Mouse (Mus musculus): Measurements from ENCODE around the gene Gm13101. TPM values are rescaled to one million over a fixed set of nuclear protein-coding genes. Genes with fewer than 3 reads are reported as not detected.
"Not testable (repeated sequence)": the region's sequence is repeated elsewhere in the genome, so short reads cannot be mapped to it uniquely, and the experiment has no call there.

The Gm13101 gene
- polyA plus RNA-seq (2015; fragmentation: Nextera tagmentation; extraction: Ambion mirVana), result not detected in 2 replicates

DNA sequence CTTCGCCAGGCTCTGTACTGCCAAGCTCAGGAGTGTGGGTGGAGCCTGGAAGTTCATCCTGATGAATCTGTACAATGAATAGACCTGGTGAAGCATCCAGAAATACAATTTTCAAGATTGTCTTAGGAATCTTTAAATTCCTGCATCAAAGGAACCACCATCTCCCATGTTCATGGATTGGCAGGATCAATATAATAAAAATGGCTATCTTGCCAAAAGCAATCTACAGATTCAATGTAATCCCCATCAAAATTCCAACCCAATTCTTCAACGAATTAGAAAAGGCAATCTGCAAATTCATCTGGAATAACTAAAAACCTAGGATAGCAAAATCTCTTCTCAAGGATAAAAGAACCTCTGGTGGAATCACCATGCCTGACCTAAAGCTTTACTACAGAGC, at the start of gene Gm13101:
Gene Gm13101 (minus strand): TSS at position 101 of the 400 bp plus-strand sequence.
- H3K9ac ChIP-seq; H3K4me2 ChIP-seq; H3K4me1 ChIP-seq (replicated peaks); H3K9me3 ChIP-seq (replicated peaks); H3K4me3 ChIP-seq (replicated peaks); H3K36me3 ChIP-seq (replicated peaks); H3K27me3 ChIP-seq; ATAC-seq (ENCODE audit: insufficient read depth); H3K27ac ChIP-seq (replicated peaks): not testable (repeated sequence)
- 17% methylated on average over 2 of the region's 2 CpGs for WGBS (ENCODE audit: insufficient replicate concordance)

DNA sequence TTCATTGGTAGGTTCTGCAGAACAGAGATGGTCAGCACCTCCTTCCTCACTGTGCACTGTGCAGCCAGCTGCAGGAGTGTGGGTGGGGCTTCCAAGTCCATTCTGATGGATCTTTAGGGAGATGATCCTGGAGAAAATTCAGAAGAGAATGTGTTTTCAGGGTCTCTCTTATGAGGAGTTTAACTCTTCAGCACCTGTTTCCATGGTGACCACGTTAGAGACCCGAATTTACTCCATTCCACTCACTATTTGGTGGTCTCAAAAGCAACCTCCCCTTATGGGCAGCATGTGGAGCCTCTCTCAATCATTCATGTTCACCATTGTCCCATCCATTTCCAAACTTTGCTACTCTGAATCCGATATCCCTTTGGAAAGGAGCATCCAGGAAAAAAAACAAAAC, 27.5 kb upstream of the Gm13101 start, which contains the start of gene Pramef17:
Gene Pramef17 (minus strand): TSS at position 101 of the 400 bp plus-strand sequence.
- H3K9ac ChIP-seq; H3K4me2 ChIP-seq; H3K27ac ChIP-seq (replicated peaks); H3K27me3 ChIP-seq; ATAC-seq (ENCODE audit: insufficient read depth); H3K36me3 ChIP-seq (replicated peaks); H3K4me3 ChIP-seq (replicated peaks); H3K4me1 ChIP-seq (replicated peaks); H3K9me3 ChIP-seq (replicated peaks): not testable (repeated sequence)
- 22% methylated on average over 3 of the region's 3 CpGs for WGBS (ENCODE audit: insufficient replicate concordance)

DNA sequence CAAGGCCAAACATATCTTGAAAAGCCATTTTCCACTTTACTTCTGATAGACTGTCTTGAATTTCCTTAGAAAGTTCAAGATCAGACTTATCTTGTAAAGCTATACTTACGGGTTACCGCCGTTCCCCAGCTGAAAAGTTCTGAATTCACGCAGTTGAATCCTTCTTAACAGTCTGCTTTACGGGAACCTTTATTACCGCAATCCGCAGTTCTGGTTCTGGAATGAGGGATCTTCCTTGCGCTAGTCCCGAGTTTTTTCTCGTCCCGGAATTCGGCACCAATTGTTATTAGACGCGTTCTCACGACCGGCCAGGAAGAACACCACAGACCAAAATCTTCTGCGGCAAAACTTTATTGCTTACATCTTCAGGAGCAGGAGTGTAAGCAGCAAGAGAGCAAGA, 21.4 kb upstream of the Gm13101 start:
- H3K36me3 ChIP-seq (replicated peaks); H3K4me1 ChIP-seq (replicated peaks); ATAC-seq (ENCODE audit: insufficient read depth); H3K27ac ChIP-seq (replicated peaks); H3K4me2 ChIP-seq; H3K9ac ChIP-seq; H3K27me3 ChIP-seq; H3K4me3 ChIP-seq (replicated peaks); H3K9me3 ChIP-seq (replicated peaks): not testable (repeated sequence)
- WGBS (ENCODE audit: insufficient replicate concordance), result 82% methylated on average over 17 of the region's 17 CpGs

DNA sequence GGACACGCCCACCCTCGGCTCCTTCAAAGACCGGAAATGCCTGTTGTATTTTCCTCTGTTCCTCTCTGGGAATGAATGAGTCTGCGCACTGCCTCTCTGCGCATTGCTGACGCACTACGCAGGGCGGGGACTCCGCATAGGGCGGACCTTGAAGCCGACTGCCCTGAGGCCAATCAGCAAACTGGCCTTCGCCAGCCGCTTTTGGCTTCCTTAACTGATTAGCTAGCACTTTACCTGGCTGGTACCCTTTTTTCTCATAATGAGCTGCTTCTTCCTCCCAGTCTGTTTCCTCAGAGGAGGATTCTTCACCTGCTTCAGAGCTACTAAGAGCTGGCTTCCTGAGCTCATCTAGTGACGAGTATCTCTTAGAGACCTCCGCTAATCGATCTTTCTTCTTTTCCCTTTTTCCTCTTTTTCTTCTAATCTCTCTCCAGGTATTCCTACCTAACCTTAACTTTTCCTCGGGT, 20.8 kb upstream of the Gm13101 start:
- H3K36me3 ChIP-seq (replicated peaks); H3K9ac ChIP-seq; H3K27ac ChIP-seq (replicated peaks); H3K4me1 ChIP-seq (replicated peaks); H3K4me3 ChIP-seq (replicated peaks); ATAC-seq (ENCODE audit: insufficient read depth); H3K4me2 ChIP-seq; H3K9me3 ChIP-seq (replicated peaks); H3K27me3 ChIP-seq: not testable (repeated sequence)
- 78% methylated on average over 12 of the region's 17 CpGs for WGBS (ENCODE audit: insufficient replicate concordance)

DNA sequence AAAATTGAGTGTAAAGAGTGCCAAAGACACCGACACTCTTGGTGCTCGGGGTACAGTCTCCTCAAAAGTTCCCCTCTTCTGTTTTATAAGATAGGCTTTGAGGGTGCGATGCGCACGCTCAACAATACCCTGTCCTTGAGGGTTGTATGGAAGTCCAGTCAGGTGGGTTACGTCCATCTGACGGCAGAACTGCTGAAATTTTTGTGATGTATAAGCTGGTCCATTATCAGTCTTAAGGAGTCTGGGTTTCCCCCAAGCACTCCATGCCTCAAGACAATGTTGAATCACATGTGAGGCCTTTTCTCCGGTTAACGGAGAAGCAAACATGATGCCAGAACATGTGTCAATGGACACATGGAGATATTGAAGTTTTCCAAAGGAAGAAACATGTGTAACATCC, 19.0 kb upstream of the Gm13101 start:
- not testable (repeated sequence) for H3K36me3 ChIP-seq (replicated peaks); ATAC-seq (ENCODE audit: insufficient read depth); H3K4me2 ChIP-seq; H3K27ac ChIP-seq (replicated peaks); H3K9ac ChIP-seq; H3K27me3 ChIP-seq; H3K9me3 ChIP-seq (replicated peaks); H3K4me1 ChIP-seq (replicated peaks); H3K4me3 ChIP-seq (replicated peaks)
- WGBS (ENCODE audit: insufficient replicate concordance), result 63% methylated on average over 5 of the region's 9 CpGs

DNA sequence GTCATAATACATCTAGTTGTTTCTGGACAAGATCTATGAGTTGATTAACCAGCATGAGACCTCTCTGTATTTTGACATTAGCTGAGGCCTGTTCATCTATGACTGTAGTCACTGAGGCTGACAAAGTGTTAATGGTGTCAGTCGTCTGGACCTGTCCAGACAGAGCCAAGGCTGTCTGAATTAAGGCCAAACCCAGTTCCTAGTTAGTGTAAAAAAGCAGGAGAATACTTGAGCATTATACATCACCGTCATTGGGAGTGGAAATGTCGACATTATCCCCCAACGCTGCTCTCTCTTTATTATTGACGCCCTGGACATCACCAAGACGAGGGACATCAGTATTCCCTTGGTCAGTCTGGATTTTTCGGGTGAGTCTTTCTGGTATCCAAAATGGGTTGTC, 18.4 kb upstream of the Gm13101 start:
- H3K4me1 ChIP-seq (replicated peaks); H3K27me3 ChIP-seq; H3K9ac ChIP-seq; H3K36me3 ChIP-seq (replicated peaks); H3K4me3 ChIP-seq (replicated peaks); H3K4me2 ChIP-seq; H3K9me3 ChIP-seq (replicated peaks); H3K27ac ChIP-seq (replicated peaks); ATAC-seq (ENCODE audit: insufficient read depth): not testable (repeated sequence)
- WGBS (ENCODE audit: insufficient replicate concordance), result no CpG with 5 or more reads among the region's 7 CpGs

DNA sequence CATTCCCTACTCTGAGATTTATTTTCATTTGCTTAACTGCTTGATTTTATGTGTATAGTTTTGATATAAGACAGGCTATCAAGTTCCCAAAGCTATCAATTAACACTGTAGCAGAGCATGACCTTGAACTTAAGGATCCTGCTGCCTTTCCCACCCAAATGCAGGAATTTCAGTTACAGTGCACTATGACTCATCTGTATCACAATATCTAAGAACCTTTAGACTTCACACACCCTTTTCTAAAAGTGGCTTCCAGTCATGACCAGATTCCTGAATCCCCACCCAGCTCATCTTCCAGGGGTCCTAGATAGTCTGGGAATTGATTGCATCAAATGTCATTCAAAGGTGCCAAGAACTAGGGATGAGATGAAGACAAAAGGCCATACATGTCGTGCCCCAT, 16.7 kb upstream of the Gm13101 start:
- not testable (repeated sequence) for H3K36me3 ChIP-seq (replicated peaks); ATAC-seq (ENCODE audit: insufficient read depth)

DNA sequence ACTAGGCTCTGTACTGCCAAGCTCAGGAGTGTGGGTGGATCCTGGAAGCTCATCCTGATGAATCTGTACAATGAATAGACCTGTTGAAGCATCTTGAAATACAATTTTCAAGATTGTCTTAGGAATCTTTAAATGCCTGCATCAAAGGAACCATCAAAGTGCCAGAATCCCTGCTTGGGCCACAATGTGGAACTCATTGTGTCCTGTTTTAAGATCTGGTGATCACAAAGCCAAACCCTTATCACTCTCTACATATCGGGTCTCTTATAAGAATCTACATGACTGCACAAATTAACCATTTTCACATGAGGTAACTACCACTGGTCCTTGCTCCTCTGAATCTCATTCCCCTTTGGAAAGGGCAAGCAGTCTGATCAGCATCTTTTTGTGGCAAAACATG, 15.8 kb downstream of the Gm13101 start, which contains the start of gene Pramef25:
Gene Pramef25 (minus strand): TSS at position 101 of the 400 bp plus-strand sequence.
- H3K36me3 ChIP-seq (replicated peaks); H3K9ac ChIP-seq; H3K27me3 ChIP-seq; H3K9me3 ChIP-seq (replicated peaks); H3K4me3 ChIP-seq (replicated peaks); H3K4me1 ChIP-seq (replicated peaks); H3K4me2 ChIP-seq; ATAC-seq (ENCODE audit: insufficient read depth); H3K27ac ChIP-seq (replicated peaks): not testable (repeated sequence)
- 63% methylated on average over 1 of the region's 1 CpGs for WGBS (ENCODE audit: insufficient replicate concordance)

More for the DNA sequence above, 16.7 kb upstream of the Gm13101 start:
- not testable (repeated sequence) for H3K9me3 ChIP-seq (replicated peaks); H3K9ac ChIP-seq; H3K27me3 ChIP-seq; H3K4me1 ChIP-seq (replicated peaks); H3K4me3 ChIP-seq (replicated peaks); H3K27ac ChIP-seq (replicated peaks); H3K4me2 ChIP-seq
- WGBS (ENCODE audit: insufficient replicate concordance), result 45% methylated on average over 1 of the region's 1 CpGs

Other genes with a start within 250 kb of the Gm13101 start
- gene Gm13078, start 247.5 kb downstream of the Gm13101 start, polyA plus RNA-seq (2015; fragmentation: Nextera tagmentation; extraction: Ambion mirVana), result not detected in 2 replicates
- gene Gm13023, start 177.6 kb downstream of the Gm13101 start, polyA plus RNA-seq (2015; fragmentation: Nextera tagmentation; extraction: Ambion mirVana), result not detected in 2 replicates
- gene Gm13084, start 150.9 kb downstream of the Gm13101 start, polyA plus RNA-seq (2015; fragmentation: Nextera tagmentation; extraction: Ambion mirVana), result not detected in 2 replicates
- not detected in 2 replicates for gene Gm13103, start 120.5 kb downstream of the Gm13101 start, polyA plus RNA-seq (2015; fragmentation: Nextera tagmentation; extraction: Ambion mirVana)
- gene Pramef6, start 66.6 kb downstream of the Gm13101 start, polyA plus RNA-seq (2015; fragmentation: Nextera tagmentation; extraction: Ambion mirVana), result not detected in 2 replicates
- not detected in 2 replicates for gene Pramef25, start 15.9 kb downstream of the Gm13101 start, polyA plus RNA-seq (2015; fragmentation: Nextera tagmentation; extraction: Ambion mirVana)
- gene Pramef17, start 27.4 kb upstream of the Gm13101 start, polyA plus RNA-seq (2015; fragmentation: Nextera tagmentation; extraction: Ambion mirVana), result not detected in 2 replicates
- not detected in 2 replicates for gene Pramel4, start 92.2 kb upstream of the Gm13101 start, polyA plus RNA-seq (2015; fragmentation: Nextera tagmentation; extraction: Ambion mirVana)
- not detected in 2 replicates for gene Gm13102, start 139.5 kb upstream of the Gm13101 start, polyA plus RNA-seq (2015; fragmentation: Nextera tagmentation; extraction: Ambion mirVana)
- gene Oog3, start 195.7 kb upstream of the Gm13101 start, polyA plus RNA-seq (2015; fragmentation: Nextera tagmentation; extraction: Ambion mirVana), result not detected in 2 replicates
- gene Oog2, start 223.8 kb upstream of the Gm13101 start, polyA plus RNA-seq (2015; fragmentation: Nextera tagmentation; extraction: Ambion mirVana), result not detected in 2 replicates
- not detected in 2 replicates for gene C87977, start 246.4 kb upstream of the Gm13101 start, polyA plus RNA-seq (2015; fragmentation: Nextera tagmentation; extraction: Ambion mirVana)

All from liver, embryonic 15.5 days (tissue).